Mouse (Mus musculus) lung, embryonic 15.5 days (tissue): ENCODE measurements around the gene Prss46. TPM values are rescaled to one million over a fixed set of nuclear protein-coding genes. Genes with fewer than 3 reads are reported as not detected.
"Not testable (repeated sequence)": the region's sequence is repeated elsewhere in the genome, so short reads cannot be mapped to it uniquely, and the experiment has no call there.

Source experiments
- ATAC-seq: fragments of 200-750 bp; cut with Nextera tagmentation; 2 replicates; pipeline ENCODE4 v1.8.0; 2017; ENCODE audit warnings: moderate number of reproducible peaks, borderline replicate concordance; ENCODE audit not compliant: low FRiP score, low TSS enrichment; ENCODE audit errors: extremely low read depth
- H3K27ac ChIP-seq: fragments of 300-500 bp; sonication (generic); 2 replicates; pipeline ENCODE4 v1.5.1; 2015; ENCODE audit warnings: moderate library complexity, mild to moderate bottlenecking, inconsistent platforms
- H3K27me3 ChIP-seq: fragments of 300-500 bp; sonication (generic); 2 replicates; pipeline ENCODE4 v1.6.1; 2015; ENCODE audit warnings: inconsistent platforms
- H3K36me3 ChIP-seq: fragments of 300-500 bp; sonication (generic); 2 replicates; pipeline ENCODE4 v1.6.1; 2015; ENCODE audit warnings: inconsistent platforms
- H3K4me1 ChIP-seq: fragments of 300-500 bp; sonication (generic); 2 replicates; pipeline ENCODE4 v1.6.1; 2015; ENCODE audit warnings: inconsistent platforms
- H3K4me2 ChIP-seq: fragments of 300-500 bp; sonication (generic); 2 replicates; pipeline ENCODE4 v1.6.1; 2015; ENCODE audit warnings: inconsistent platforms, mild to moderate bottlenecking, moderate library complexity
- H3K4me3 ChIP-seq: fragments of 300-500 bp; sonication (generic); 2 replicates; pipeline ENCODE4 v1.5.1; 2015; ENCODE audit warnings: mild to moderate bottlenecking, inconsistent platforms
- H3K9ac ChIP-seq: fragments of 300-500 bp; sonication (generic); 2 replicates; pipeline ENCODE4 v1.6.1; 2015; ENCODE audit warnings: inconsistent platforms
- H3K9me3 ChIP-seq: fragments of 300-500 bp; sonication (generic); 2 replicates; pipeline ENCODE4 v1.6.1; 2016; ENCODE audit warnings: inconsistent platforms
- WGBS: fragments of 180-500 bp; shearing (Covaris S2); methylation state at CpG from one replicate; pipeline ENCODE4 v1.1.7; 2015; 5-methylcytosine and 5-hydroxymethylcytosine counted together
- polyA plus RNA-seq: library from polyadenylated mRNA; unstranded; fragments of >200 nt; fragmentation: Nextera tagmentation; extraction: Ambion mirVana; gene quantifications from 2 replicates; pipeline ENCODE4 v1.2.1, GENCODE M21; 2015

The Prss46 gene
- polyA plus RNA-seq, result not detected in 2 replicates

- WGBS, result 69% methylated on average over 10 of the region's 10 CpGs
- Histone ChIP-seq H3K27ac (no peak within 1 kb of the TSS), H3K9me3 (no peaks in the 10 kb centered on the region), H3K36me3 (no peaks in the 10 kb centered on the region), H3K27me3 (no peaks in the 10 kb centered on the region), H3K9ac (no peak within 1 kb of the TSS), H3K4me3 (no peak within 1 kb of the TSS), H3K4me2 (no peak within 1 kb of the TSS), H3K4me1 (no peaks in the 10 kb centered on the region)
- no peak for ATAC-seq
These were observed at the start of gene Prss46 for GRCm38 (mm10) chr9:110844206-110844605. Gene Prss46 (plus strand): TSS chr9:110844506.

- Histone ChIP-seq H3K27me3 (no peaks in the 10 kb centered on the region), H3K27ac (no peak overlapping the region), H3K4me1 (no peaks in the 10 kb centered on the region), H3K9me3 (no peaks in the 10 kb centered on the region), H3K9ac (no peak overlapping the region), H3K4me3 (no peak overlapping the region), H3K36me3 (no peaks in the 10 kb centered on the region), H3K4me2 (no peak overlapping the region)
- WGBS, result 78% methylated on average over 10 of the region's 10 CpGs
- no peak for ATAC-seq
These were observed 47.3 kb upstream of the Prss46 start for GRCm38 (mm10) chr9:110797013-110797412.

DNA sequence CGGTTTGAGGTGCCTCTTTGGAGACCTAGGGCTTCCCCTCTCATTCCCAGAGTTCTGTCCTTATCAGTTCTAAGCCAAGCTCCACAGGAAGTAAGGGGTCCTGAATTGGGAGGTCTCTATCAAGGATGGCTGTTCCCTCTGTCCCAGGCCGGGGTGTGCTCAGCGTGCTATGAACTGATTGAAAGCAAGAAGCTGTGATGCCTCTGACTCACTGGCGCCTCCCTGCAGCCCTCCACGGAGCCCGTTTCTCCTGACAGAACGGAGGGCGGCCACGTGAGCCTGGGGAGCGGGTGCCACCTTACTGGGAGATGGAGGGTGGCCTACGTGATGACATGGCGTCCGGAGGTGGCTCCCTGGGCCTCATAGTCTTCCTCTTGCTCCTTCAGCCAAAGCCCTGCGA is 46.4 kb upstream of the Prss46 start, which contains the start of gene Prss42:
TSS of gene Prss42 (plus strand) at position 301 of the 400 bp plus-strand sequence.
- H3K4me1 ChIP-seq, result no peaks in the 10 kb centered on the region
- no peaks in the 10 kb centered on the region for H3K27me3 ChIP-seq
- H3K4me2 ChIP-seq, result no peak within 1 kb of the TSS
- H3K36me3 ChIP-seq, result no peaks in the 10 kb centered on the region
- no peak within 1 kb of the TSS for H3K4me3 ChIP-seq
- ATAC-seq, result no peak
- H3K9ac ChIP-seq, result no peak within 1 kb of the TSS
- no peak within 1 kb of the TSS for H3K27ac ChIP-seq
- H3K9me3 ChIP-seq, result no peaks in the 10 kb centered on the region
- 89% methylated on average over 14 of the region's 14 CpGs for WGBS

GRCm38 (mm10) chr9:110800834-110801479 is 43.3 kb upstream of the Prss46 start:
- no peaks in the 10 kb centered on the region for H3K36me3 ChIP-seq
- no peaks in the 10 kb centered on the region for H3K9me3 ChIP-seq
- H3K4me1 ChIP-seq, result no peaks in the 10 kb centered on the region
- H3K27ac ChIP-seq, result no peak overlapping the region
- H3K27me3 ChIP-seq, result no peaks in the 10 kb centered on the region
- no peak overlapping the region for H3K4me3 ChIP-seq
- no peak for ATAC-seq
- WGBS, result 81% methylated on average over 8 of the region's 8 CpGs
- H3K9ac ChIP-seq, result no peak overlapping the region
- H3K4me2 ChIP-seq, result no peak overlapping the region

GRCm38 (mm10) chr9:110803294-110803693 is 41.0 kb upstream of the Prss46 start:
- H3K4me1 ChIP-seq, result no peaks in the 10 kb centered on the region
- no peak overlapping the region for H3K4me2 ChIP-seq
- 65% methylated on average over 4 of the region's 4 CpGs for WGBS
- no peaks in the 10 kb centered on the region for H3K36me3 ChIP-seq
- H3K27me3 ChIP-seq, result no peaks in the 10 kb centered on the region
- H3K9me3 ChIP-seq, result no peaks in the 10 kb centered on the region
- H3K27ac ChIP-seq, result no peak overlapping the region
- ATAC-seq, result no peak
- no peak overlapping the region for H3K9ac ChIP-seq
- no peak overlapping the region for H3K4me3 ChIP-seq

DNA sequence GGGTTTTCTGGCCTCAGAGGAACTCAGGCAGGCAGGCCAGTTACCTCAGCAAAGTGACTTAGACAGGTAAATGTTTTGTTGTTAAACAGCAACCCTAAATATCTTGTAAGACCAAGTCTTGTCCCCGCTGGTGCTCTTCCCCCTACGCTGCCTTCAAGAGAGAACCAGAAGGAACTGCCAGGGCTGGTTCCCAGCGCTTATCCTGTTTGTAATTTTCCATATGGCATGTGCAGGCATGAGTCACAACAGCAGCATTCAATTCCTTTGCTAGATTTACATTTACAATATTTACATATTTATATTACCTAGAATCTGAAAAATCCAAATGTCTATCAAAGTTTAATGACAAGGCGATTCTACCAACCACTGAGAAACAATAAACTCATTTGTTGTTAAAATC is 34.3 kb upstream of the Prss46 start:
- no peak overlapping the region for H3K9ac ChIP-seq
- ATAC-seq, result no peak
- 79% methylated on average over 4 of the region's 4 CpGs for WGBS
- no peaks in the 10 kb centered on the region for H3K4me1 ChIP-seq
- no peak overlapping the region for H3K4me2 ChIP-seq
- H3K27me3 ChIP-seq, result no peaks in the 10 kb centered on the region
- no peaks in the 10 kb centered on the region for H3K36me3 ChIP-seq
- no peak overlapping the region for H3K4me3 ChIP-seq
- H3K9me3 ChIP-seq, result no peaks in the 10 kb centered on the region
- H3K27ac ChIP-seq, result no peak overlapping the region

DNA sequence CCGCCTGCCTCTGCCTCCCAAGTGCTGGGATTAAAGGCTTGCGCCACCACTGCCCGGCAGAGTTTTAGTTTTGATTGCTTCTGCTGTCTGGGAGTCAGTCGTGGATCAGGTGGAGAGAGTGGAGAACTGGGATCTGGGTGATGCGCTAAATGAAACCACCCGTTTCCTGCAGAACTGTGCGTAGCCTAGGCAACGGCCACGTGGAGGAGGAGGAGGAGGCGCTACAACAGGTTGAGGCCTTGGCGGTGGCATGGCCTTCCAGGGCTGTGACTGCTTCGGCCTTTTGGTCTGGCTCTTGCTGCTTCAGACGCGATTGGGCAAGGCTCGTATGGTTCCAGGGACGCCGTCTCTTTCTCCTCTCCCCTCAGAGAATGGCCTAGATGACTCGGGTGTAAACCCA is 30.5 kb upstream of the Prss46 start, which contains the start of gene Prss44:
TSS of gene Prss44 (plus strand) at position 206 of the 400 bp plus-strand sequence.
- H3K9ac ChIP-seq, result no peak within 1 kb of the TSS
- H3K27me3 ChIP-seq, result no peaks in the 10 kb centered on the region
- H3K36me3 ChIP-seq, result no peaks in the 10 kb centered on the region
- H3K9me3 ChIP-seq, result no peaks in the 10 kb centered on the region
- H3K4me2 ChIP-seq, result no peak within 1 kb of the TSS
- H3K4me3 ChIP-seq, result no peak within 1 kb of the TSS
- H3K27ac ChIP-seq, result no peak within 1 kb of the TSS
- no peak for ATAC-seq
- no peaks in the 10 kb centered on the region for H3K4me1 ChIP-seq
- WGBS, result 60% methylated on average over 18 of the region's 18 CpGs

GRCm38 (mm10) chr9:110820546-110820945 is 23.8 kb upstream of the Prss46 start:
- not testable (repeated sequence) for ATAC-seq, H3K27ac ChIP-seq, H3K4me1 ChIP-seq

DNA sequence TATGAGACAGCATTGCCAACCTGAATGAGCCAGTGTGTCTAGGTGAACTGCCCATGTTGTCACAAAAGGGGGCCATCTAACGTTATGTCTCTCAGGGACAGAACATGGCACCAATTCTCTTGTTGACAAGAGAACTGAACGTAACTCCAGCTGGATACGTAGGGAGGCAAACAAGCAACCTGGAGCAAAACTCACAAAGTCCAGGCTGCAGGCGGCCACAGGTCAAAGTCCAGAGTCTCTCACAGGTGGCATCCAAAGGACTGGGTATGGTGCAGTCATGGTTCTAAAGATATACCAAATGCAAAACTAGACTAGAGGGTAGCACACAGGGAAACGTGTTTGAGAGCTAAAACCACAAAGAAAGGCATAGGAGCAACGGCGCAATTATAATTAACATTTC is 22.9 kb upstream of the Prss46 start:
- ATAC-seq, result no peak
- Histone ChIP-seq H3K36me3 (no peaks in the 10 kb centered on the region), H3K4me3 (no peak overlapping the region), H3K27ac (no peak overlapping the region), H3K9ac (no peak overlapping the region), H3K4me2 (no peak overlapping the region), H3K27me3 (no peaks in the 10 kb centered on the region), H3K9me3 (no peaks in the 10 kb centered on the region), H3K4me1 (no peaks in the 10 kb centered on the region)
- 82% methylated on average over 7 of the region's 7 CpGs for WGBS

More at GRCm38 (mm10) chr9:110820546-110820945, 23.8 kb upstream of the Prss46 start:
- H3K9me3 ChIP-seq, H3K27me3 ChIP-seq, H3K4me3 ChIP-seq, H3K36me3 ChIP-seq, H3K4me2 ChIP-seq, H3K9ac ChIP-seq: not testable (repeated sequence)

DNA sequence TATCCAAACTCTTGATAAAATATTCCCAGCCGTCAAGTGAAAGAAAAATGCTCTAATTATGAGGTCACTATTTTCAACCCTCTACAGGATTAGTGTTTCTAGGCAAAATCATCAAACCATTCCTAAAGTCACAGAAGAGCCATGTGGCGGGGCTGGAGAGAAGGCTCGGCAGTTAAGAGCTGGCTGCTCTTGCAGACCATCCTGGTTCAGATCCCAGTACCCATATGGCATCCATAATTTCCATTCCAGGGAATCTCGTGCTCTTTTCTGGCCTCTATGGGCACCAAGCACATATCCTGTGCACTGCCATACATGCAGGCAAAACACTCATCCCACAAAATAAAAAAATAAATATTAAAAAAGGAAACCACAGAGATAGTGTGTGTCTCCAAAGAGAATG is 18.9 kb upstream of the Prss46 start:
- Histone ChIP-seq H3K9ac (no peak overlapping the region), H3K4me3 (no peak overlapping the region), H3K4me2 (no peak overlapping the region), H3K27ac (no peak overlapping the region), H3K9me3 (no peaks in the 10 kb centered on the region), H3K4me1 (no peaks in the 10 kb centered on the region), H3K36me3 (no peaks in the 10 kb centered on the region), H3K27me3 (no peaks in the 10 kb centered on the region)
- no peak for ATAC-seq
- 67% methylated on average over 4 of the region's 4 CpGs for WGBS

- 67% methylated on average over 7 of the region's 7 CpGs for WGBS
- no peak for ATAC-seq
- no peaks in the 10 kb centered on the region for H3K27me3 ChIP-seq
These were observed 18.5 kb upstream of the Prss46 start for GRCm38 (mm10) chr9:110825832-110826231.

DNA sequence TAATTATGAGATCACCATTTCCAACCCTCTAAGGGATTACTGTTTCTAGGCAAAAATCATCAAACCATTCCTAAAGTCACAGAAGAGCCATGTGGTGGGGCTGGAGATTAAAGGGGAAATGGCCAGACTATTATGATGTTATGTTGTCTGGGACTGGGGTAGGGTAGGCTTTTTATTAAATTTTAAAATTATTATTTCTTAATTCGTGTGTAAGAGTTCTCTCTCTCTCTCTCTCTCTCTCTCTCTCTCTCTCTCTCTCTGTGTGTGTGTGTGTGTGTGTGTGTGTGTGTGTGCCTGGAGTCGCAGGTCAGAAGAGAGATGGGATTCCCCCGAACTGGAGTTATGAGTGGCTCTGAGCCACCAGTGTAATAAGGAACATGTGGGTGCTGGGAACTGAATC is 17.9 kb upstream of the Prss46 start, which contains the start of gene Prss43:
TSS of gene Prss43 (plus strand) at position 301 of the 400 bp plus-strand sequence.
- WGBS, result 77% methylated on average over 3 of the region's 3 CpGs

More at GRCm38 (mm10) chr9:110825832-110826231, 18.5 kb upstream of the Prss46 start:
- H3K9me3 ChIP-seq, result no peaks in the 10 kb centered on the region
- H3K36me3 ChIP-seq, result no peaks in the 10 kb centered on the region
- no peak overlapping the region for H3K27ac ChIP-seq
- no peak overlapping the region for H3K9ac ChIP-seq
- no peak overlapping the region for H3K4me2 ChIP-seq
- H3K4me3 ChIP-seq, result no peak overlapping the region
- H3K4me1 ChIP-seq, result no peaks in the 10 kb centered on the region

More for the DNA sequence above, 17.9 kb upstream of the Prss46 start, which contains the start of gene Prss43:
- Histone ChIP-seq H3K4me1 (no peaks in the 10 kb centered on the region), H3K9ac (no peak within 1 kb of the TSS), H3K27me3 (no peaks in the 10 kb centered on the region), H3K27ac (no peak within 1 kb of the TSS), H3K9me3 (no peaks in the 10 kb centered on the region), H3K36me3 (no peaks in the 10 kb centered on the region), H3K4me3 (no peak within 1 kb of the TSS), H3K4me2 (no peak within 1 kb of the TSS)
- ATAC-seq, result no peak
